Mouse (Mus musculus): ENCODE data around the gene Gm10309. TPM values are rescaled to one million over a fixed set of nuclear protein-coding genes. Genes with fewer than 3 reads are reported as not detected.

The Gm10309 gene
- polyA plus RNA-seq (2015; fragmentation: Nextera tagmentation; extraction: Ambion mirVana) = 0.12 and 0.26 TPM in 2 replicates

GRCm38 (mm10) chr17:86505183-86505631 lies at the start of gene Gm10309:
Gene Gm10309, minus strand, starts transcription at chr17:86505232.

Other genes starting within 250 kb of the Gm10309 start
- 4.6 and 5.0 TPM in 2 replicates for gene Epas1, start 248.5 kb upstream of the Gm10309 start, polyA plus RNA-seq (2015; fragmentation: Nextera tagmentation; extraction: Ambion mirVana)

Measured in skeletal muscle tissue, postnatal 0 days (tissue).